Mouse (Mus musculus) thymus, adult 2 months (tissue): Measurements from ENCODE around the gene Galns. TPM values are rescaled to one million over a fixed set of nuclear protein-coding genes. Genes with fewer than 3 reads are reported as not detected.

Source experiments
- DNase-seq: peaks from one replicate; pipeline ENCODE4 v3.0.0; 2021
- H3K27ac ChIP-seq: fragments of 200-500 bp; 2 replicates; pipeline ENCODE4 v1.5.1; 2012; ENCODE audit warnings: low read length, control low read depth; ENCODE audit not compliant: control insufficient read depth, insufficient read depth
- H3K27me3 ChIP-seq: fragments of 200-500 bp; 2 replicates; pipeline ENCODE4 v1.6.1; 2012; ENCODE audit warnings: mild to moderate bottlenecking, low read length, moderate library complexity, mixed read lengths; ENCODE audit not compliant: control insufficient read depth, insufficient read depth
- H3K36me3 ChIP-seq: fragments of 200-500 bp; 2 replicates; pipeline ENCODE4 v1.6.1; 2012; ENCODE audit warnings: mild to moderate bottlenecking, low read length, moderate library complexity; ENCODE audit not compliant: control insufficient read depth, insufficient read depth
- H3K4me1 ChIP-seq: fragments of 200-500 bp; replicated peaks from 2 replicates; pipeline ENCODE4 v1.6.1; 2012; ENCODE audit warnings: low read length; ENCODE audit not compliant: control insufficient read depth, insufficient read depth
- H3K4me3 ChIP-seq: fragments of 200-500 bp; 2 replicates; pipeline ENCODE4 v1.5.1; 2012; ENCODE audit warnings: mild to moderate bottlenecking, low read length, control low read depth, moderate library complexity; ENCODE audit not compliant: control insufficient read depth, insufficient read depth
- CTCF ChIP-seq: fragments of 200-500 bp; IDR thresholded peaks from 2 replicates; pipeline ENCODE4 v1.5.1; 2012; ENCODE audit warnings: mild to moderate bottlenecking, control low read depth, low read length, moderate library complexity, borderline replicate concordance; ENCODE audit not compliant: control insufficient read depth, poor library complexity, insufficient read depth; ENCODE audit errors: extremely low read depth
- POLR2A ChIP-seq: fragments of 200-500 bp; IDR thresholded peaks from 2 replicates; pipeline ENCODE4 v1.6.1; 2012; ENCODE audit warnings: mild to moderate bottlenecking, low read length, control low read depth, moderate library complexity; ENCODE audit not compliant: control insufficient read depth, poor library complexity, insufficient read depth; ENCODE audit errors: extremely low read depth
- WGBS: fragments of 180-500 bp; shearing (Covaris S2); methylation state at CpG from one replicate; pipeline ENCODE4 v1.1.7; 2018; 5-methylcytosine and 5-hydroxymethylcytosine counted together
- polyA plus RNA-seq: library from polyadenylated mRNA; depleted of rRNA; stranded (reverse); fragments of >200 nt; gene quantifications from 2 replicates; pipeline ENCODE4 v1.2.3, GENCODE M21; 2012

Galns gene
- polyA plus RNA-seq, 1 experiment, result 15.6 TPM

DNA sequence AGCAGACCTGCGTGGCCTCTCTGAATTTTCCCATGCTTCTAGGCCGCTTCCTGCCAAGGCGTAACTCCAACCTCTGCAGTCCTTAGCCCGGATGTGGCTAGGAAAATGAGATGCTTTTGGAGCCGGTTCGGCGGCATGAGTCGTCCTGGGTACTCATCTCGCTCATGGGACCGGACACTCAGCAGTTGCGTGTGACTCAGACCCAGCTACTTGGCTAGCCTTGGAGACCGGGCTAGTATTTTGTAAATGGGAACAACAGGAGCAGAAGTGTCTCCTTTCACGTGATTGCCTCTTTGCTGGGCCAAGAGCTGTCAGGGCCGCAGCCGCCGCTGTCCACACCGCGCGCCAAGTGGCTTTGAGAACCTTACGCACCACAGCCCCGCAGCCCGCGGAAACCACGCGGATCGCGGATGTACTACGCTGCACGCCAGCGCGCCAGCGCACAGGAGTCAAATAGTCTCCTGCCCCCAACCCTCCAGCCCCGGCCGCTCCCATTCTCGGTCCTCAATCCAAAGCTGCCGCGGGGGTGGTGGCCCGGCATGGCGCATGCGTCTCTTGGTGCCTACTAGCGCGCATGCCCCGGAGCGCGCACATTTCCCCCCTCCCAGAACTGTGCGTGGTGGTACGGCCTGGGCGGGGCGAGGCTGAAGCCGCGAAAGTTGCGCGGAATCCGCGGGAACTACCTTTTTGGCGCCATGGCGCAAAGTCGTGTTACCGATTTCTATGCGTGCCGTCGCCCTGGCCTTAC is 43.7 kb downstream of the Galns start, which contains the start of gene Cdt1:
Gene Cdt1 (plus strand): TSS at position 655 of the 748 bp plus-strand sequence.
- under 1% methylated on average over 62 of the region's 62 CpGs for WGBS
- Histone ChIP-seq H3K27ac (peak within 1 kb of the TSS; percentile 67), H3K4me1 (peaks cover 24% of the 10 kb centered on the region), H3K4me3 (peak within 1 kb of the TSS; percentile 62), H3K36me3 (peaks cover 23% of the 10 kb centered on the region), H3K27me3 (no peaks in the 10 kb centered on the region)
- peak; percentile 96 for DNase-seq
- peak; percentile 54; the same call in 1 of the 2 replicates for TF ChIP-seq POLR2A
- TF ChIP-seq CTCF, result 0 out of 2 replicates have a peak, but pooled peaks have one; percentile 12

DNA sequence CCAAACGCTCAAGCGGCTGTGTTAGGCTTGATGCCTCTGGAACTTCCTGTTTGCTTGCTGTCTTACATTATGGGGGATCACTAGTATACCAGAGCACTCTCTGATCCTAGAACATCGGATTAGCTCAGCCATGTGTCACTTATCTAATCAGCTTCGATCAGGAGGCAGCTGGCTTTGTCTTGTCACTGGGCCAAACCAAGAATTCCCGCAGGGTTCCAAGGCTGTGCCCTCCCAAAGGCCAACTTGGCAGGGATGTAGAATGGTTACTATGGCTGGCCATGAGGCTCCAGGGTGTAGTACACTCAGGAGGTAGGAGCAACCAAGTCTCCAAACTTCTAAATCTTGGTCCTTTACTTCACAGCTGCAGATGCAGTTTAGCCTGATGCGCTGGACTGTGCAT is 44.5 kb downstream of the Galns start:
- Histone ChIP-seq H3K36me3 (peaks cover 15% of the 10 kb centered on the region), H3K4me3 (peak overlapping the region; percentile 62), H3K4me1 (peaks cover 24% of the 10 kb centered on the region), H3K27me3 (no peaks in the 10 kb centered on the region), H3K27ac (peak overlapping the region; percentile 32; the same call in 1 of the 2 replicates)
- 51% methylated on average over 6 of the region's 6 CpGs for WGBS
- TF ChIP-seq POLR2A (no peak), CTCF (no peak)
- DNase-seq, result no peak

GRCm38 (mm10) chr8:122564363-122565352 is 46.6 kb downstream of the Galns start:
- Histone ChIP-seq H3K27ac (peak overlapping the region; percentile 63), H3K27me3 (no peaks in the 10 kb centered on the region), H3K4me1 (peaks cover 36% of the 10 kb centered on the region), H3K4me3 (no peak overlapping the region; the same call in 1 of the 2 replicates), H3K36me3 (no peaks in the 10 kb centered on the region; the same call in 1 of the 2 replicates)
- no peak for DNase-seq
- no peak for TF ChIP-seq POLR2A
- TF ChIP-seq CTCF, result no peak
- WGBS, result 63% methylated on average over 25 of the region's 25 CpGs

- H3K27me3 ChIP-seq, result no peaks in the 10 kb centered on the region
- no peaks in the 10 kb centered on the region for H3K36me3 ChIP-seq
- 16% methylated on average over 5 of the region's 5 CpGs for WGBS
- peak; percentile 47 for DNase-seq
- no peak overlapping the region for H3K4me3 ChIP-seq
- H3K27ac ChIP-seq, result peak overlapping the region; percentile 85
- H3K4me1 ChIP-seq, result peaks cover 36% of the 10 kb centered on the region
- TF ChIP-seq POLR2A (no peak), CTCF (no peak)
Observed at GRCm38 (mm10) chr8:122561199-122561598, 50.1 kb downstream of the Galns start.

DNA sequence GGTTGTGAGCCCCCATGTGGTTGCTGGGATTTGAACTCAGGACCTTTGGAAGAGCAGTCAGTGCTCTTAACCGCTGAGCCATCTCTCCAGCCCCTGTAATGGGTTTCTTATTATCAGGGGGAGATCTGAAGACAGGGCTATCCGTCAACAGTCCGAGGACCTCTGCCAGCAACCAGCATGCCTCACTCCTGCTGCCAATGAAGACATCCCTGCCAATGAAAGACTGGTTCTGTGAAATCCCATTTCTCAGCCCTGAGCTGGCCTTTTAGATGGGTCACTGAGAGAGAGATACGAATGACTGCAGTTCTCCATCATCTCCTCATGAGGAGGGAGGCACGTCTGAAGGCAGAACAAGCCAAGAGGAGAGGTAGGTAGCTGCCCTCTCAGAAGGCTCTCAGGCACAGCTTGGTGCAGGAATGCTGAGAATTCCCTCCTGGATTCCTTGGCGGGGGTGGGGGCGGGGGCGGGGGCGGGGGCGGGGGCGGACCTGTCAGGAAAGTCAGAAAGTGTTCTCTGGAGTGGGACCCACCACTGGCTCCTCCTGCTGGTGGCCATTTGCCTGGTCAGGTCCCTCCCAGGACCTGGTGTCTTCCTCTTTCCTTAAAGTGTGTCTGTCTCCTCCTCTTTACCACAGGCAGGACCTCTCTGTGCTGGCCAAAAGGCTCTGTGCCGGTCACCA is 52.5 kb downstream of the Galns start:
- TF ChIP-seq POLR2A (no peak), CTCF (no peak)
- no peak for DNase-seq
- H3K36me3 ChIP-seq, result no peaks in the 10 kb centered on the region
- WGBS, result 74% methylated on average over 12 of the region's 12 CpGs
- no peaks in the 10 kb centered on the region for H3K27me3 ChIP-seq
- H3K27ac ChIP-seq, result no peak overlapping the region
- H3K4me3 ChIP-seq, result no peak overlapping the region
- peaks cover 35% of the 10 kb centered on the region for H3K4me1 ChIP-seq
